Mouse (Mus musculus): ENCODE measurements around the gene Lman1l.

The Lman1l gene

DNA sequence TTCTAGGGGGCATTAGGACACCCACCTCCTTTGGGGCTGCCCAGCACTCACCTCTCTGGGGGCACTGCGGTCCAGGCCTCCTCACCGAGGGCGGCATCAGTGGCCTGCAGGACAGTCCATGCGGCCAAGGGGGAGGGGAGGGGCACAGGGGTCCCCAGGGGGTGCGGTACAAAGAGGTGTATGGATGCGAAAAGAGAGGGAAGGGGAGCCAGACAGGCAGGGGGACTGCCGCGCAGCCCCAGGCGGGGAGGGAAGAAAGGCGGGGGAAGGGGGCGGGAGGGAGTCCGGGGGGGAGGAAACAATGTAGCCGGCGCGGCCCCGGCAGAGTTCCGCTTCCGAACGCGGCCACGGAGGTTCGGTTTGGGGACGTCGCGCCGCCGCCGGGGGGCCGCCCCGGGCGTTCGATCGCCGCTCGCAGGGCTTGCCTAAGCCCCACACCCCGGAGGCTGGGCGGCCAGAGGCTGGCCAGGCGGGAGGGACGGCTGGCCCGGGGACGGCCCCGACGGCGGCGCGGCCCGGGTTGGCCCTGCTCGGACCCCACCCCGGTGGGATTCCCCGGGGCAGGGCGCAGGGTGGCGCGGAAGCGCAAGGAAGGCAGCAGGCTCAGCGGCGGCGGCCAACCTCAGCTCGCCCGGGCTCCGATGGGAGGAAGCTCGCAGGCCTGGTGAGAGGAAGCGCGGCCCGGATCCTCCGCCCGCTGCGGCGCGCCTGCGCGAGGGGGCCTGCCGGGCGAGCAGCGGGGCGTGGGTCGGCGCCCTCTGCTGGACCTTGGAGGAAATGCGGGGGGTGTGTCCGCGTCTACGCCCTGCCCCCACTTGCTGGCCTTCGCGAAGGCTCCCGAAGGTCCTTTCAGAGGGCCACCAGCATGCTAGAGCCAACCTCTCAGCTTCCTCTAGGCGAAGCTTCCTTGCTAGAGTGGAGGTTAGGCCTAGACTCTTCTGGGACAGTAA lies 24.6 kb upstream of the Lman1l start:
- peak; percentile 96 for DNase-seq

- DNase-seq: no peak
Measured at GRCm38 (mm10) chr9:57644442-57644943, 23.9 kb upstream of the Lman1l start.

GRCm38 (mm10) chr9:57643856-57644180 lies 23.2 kb upstream of the Lman1l start:
- DNase-seq: peak in 1 of 2 experiments; percentile 38

DNA sequence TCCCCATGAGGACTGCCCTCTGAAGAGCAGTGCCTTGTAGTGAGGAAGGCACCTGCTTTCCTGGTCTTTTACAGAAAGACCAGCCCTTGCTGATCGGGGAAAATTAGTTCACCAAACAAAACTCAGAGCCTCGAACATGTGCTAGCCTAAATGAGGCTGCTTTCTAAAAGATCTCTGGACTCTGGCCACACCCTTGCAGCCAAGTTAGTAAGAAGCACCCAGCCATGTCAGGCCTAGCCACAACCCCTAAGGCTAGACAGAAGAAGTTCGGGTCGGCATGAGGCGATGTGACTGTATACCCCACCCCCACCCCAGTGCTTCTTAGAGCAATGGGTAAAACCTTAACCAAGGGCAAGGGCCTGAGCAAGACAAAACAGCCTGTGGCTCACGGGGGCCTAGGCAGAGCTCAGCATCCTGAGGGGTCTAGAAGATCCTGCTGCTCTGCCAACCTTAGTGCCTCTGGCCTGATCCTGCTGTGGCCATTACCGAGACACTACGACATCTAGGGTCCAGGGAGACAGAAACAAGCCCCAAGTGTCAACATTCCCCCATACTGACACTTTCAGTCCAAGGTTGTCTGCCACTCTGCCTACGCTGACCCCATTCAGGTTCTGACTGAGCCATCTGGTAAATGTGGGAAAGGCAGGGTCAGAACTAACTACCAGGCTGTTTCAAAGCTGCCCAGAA lies 22.7 kb upstream of the Lman1l start:
- DNase-seq: peak in 1 of 2 experiments; percentile 39

- no peak for DNase-seq
Measured at GRCm38 (mm10) chr9:57641775-57642550, 21.4 kb upstream of the Lman1l start.

- no peak for DNase-seq
Measured at GRCm38 (mm10) chr9:57641022-57641421, 20.4 kb upstream of the Lman1l start.

DNA sequence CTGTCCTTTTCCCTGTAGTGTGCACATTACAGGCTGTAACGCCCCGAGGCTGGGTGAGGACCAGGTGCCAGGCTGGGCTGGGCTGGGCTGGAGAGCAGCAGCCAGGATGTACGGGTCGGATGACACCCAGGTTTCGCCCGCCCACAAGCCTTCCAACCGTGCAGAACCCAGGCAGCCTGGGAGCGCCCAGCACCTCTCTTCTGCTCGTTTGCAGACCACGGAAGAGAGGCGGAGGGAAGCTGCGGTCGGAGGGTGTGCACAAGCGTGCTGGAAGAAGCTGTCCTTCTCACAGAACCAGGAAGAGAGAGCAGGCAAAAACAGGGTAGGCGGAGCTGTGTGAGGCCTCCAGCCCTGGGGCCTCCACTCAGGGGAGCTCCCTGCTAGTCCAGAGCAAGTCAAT lies 19.8 kb upstream of the Lman1l start:
- peak; percentile 71 to 79 for DNase-seq

DNA sequence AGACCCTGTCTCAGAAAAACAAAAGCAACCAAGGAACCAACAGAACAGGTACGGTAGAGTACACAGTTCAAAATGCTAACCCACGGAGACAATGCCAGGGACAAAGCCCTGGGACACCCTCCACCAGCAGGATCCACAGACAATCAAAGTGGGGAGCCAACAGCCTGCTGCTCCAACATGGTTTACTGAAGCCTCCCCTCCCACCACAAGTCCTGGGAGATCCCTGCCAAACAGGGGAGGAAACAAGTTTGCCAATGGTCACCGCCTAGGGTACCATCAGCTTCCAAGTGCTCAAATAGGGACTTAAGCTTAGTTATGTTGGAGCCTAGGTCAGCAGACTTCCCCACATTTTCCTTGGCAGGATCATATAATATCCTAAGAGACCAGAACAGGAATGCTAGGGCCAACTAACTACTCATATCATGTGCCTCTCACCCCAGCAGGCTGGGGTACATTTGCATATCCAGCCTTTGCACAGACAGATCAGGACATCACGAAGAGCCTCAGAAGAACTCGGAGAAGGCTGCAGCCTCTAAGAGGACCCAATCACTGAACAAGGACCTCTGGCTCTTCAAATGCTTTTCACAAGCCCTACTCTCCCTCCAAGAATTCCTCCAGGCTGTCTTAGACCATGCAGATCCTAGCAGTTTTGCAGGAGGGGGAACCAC lies 19.2 kb upstream of the Lman1l start:
- DNase-seq: no peak

GRCm38 (mm10) chr9:57638651-57639459 lies 18.3 kb upstream of the Lman1l start:
- DNase-seq: peak; percentile 66 to 75

DNA sequence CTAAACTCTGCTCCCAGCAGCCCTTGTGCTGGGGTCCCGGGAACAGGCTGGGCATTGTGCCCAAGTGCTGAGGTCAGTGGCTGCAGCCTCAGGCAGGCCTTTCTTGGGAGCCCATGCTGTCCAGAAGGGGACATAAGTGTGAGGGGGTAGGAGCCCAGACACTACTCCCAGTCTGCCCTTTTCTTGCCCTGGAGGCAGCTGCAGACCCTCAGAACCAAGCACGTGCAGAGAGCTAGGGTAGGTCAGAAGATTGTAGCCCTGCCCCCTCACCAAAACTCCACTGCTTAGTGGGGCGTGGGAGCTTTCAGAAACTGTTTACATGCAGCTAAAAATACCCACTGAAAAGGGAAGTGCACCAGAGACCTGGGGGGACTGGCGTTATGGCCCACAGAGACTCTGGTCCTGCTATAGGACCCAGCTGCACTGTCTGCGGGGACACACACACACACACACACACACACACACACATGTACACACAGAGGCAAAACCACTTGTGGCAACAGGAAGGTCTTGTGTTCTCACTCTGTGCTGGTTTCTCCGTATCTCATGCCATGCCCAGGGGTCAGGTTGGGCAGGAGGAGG lies 17.3 kb upstream of the Lman1l start:
- peak; percentile 81 to 88 for DNase-seq

GRCm38 (mm10) chr9:57637272-57637671 lies 16.7 kb upstream of the Lman1l start:
- DNase-seq: no peak

- DNase-seq: peak in 1 of 2 experiments; percentile 41
Measured at GRCm38 (mm10) chr9:57633481-57634024, 13.0 kb upstream of the Lman1l start.

- DNase-seq: peak; percentile 88 to 89
Measured at GRCm38 (mm10) chr9:57629118-57629874, 8.7 kb upstream of the Lman1l start.

- DNase-seq: no peak
Measured at GRCm38 (mm10) chr9:57628717-57629116, 8.1 kb upstream of the Lman1l start.

- DNase-seq: no peak
Measured at GRCm38 (mm10) chr9:57627892-57628291, 7.3 kb upstream of the Lman1l start.

DNA sequence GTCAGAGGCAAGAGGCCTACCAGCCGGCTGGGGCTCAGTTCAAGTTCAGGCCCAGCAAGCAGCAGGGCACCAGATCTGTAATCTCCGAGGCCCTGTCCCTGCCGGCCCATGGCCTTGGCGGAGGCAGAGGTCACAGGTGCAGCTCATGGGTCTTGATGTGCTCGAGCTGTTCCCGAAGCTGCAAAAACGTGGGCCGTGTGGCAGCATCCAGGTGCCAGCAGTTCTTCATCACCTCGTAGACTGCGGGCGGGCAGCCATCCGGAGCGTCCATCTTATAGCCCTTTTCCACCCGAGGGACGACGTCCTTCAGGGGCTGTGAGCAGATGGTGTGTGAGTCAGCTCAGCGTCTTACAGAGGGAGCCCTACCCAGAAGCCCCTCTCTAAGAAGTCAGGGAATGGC lies 6.6 kb upstream of the Lman1l start:
- DNase-seq: no peak

GRCm38 (mm10) chr9:57625674-57626500 lies 5.3 kb upstream of the Lman1l start:
- no peak for DNase-seq

- no peak for DNase-seq
Measured at GRCm38 (mm10) chr9:57624295-57624694, 3.7 kb upstream of the Lman1l start.

DNA sequence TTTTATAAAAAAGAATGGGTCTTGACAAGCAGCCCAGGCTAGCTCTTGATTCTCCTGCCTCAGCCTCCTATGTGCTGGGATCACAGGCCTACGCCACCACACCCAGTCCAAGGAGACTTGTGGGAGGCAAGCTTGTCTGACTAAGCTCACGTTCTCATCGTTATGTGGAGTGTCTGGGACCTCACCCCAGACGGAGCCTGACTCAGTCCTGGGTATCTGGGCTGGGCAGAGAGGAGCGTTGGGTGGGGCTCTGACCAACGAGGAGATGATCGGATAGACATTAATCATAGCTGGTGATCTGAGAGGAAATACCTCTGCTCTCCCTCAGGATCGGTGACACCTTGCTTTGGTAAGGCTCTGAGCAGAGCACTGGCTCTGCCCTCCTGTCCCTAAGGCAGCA lies 1.7 kb downstream of the Lman1l start:
- no peak for DNase-seq

Measured in kidney, postnatal 4 days (tissue).